Comparison of ENCODE assay signal across 9 mouse cellular contexts in genomic region chr15:101046527-101047193, GRCm38 (mm10). TPM values are rescaled to one million over a fixed set of nuclear protein-coding genes. Genes with fewer than 3 reads are reported as not detected.
DNase-seq lines count a peak whose midpoint lies in the region; ATAC-seq and TF ChIP-seq lines count a peak whose summit lies in the region.
"Had no signal": no experiment of that assay in that cellular context is flagged by ENCODE, and none has a peak within 500 bp of the region (broad histone marks: within the 10 kb centered on the region; RNA-seq: fewer than 3 reads in every experiment).

No protein-coding gene starts in this region.

- TF ChIP-seq CTCF in Patski (IDR thresholded peaks at IDR 0.05) = no peak
- no peak for TF ChIP-seq CTCF in olfactory bulb, adult 2 months (IDR thresholded peaks at IDR 0.05; ENCODE audit: insufficient read depth, low read depth, low read length)

- no peak for TF ChIP-seq POLR2A in olfactory bulb, adult 2 months (IDR thresholded peaks at IDR 0.05; ENCODE audit: insufficient read depth, low read depth, low read length)

- H3K36me3 ChIP-seq in hindbrain, embryonic 15.5 days = no peaks in the 10 kb centered on the region
- H3K36me3 ChIP-seq in liver, embryonic 13.5 days = no peaks in the 10 kb centered on the region

- no peak overlapping the region for H3K27ac ChIP-seq in hindbrain, embryonic 15.5 days (replicated peaks)
- H3K27ac ChIP-seq in liver, embryonic 13.5 days = no peak overlapping the region
- H3K27ac ChIP-seq in olfactory bulb, adult 2 months (ENCODE audit: insufficient read depth, low read depth, low read length) = no peak overlapping the region

- POLR2A ChIA-PET in Patski (lab: Charles Lee) = no interaction called here

- H3K9ac ChIP-seq in hindbrain, embryonic 15.5 days = peak overlapping the region; percentile 52
- no peak overlapping the region for H3K9ac ChIP-seq in liver, embryonic 13.5 days

- H3K4me1 ChIP-seq in hindbrain, embryonic 15.5 days (replicated peaks) = peaks cover 19% of the 10 kb centered on the region
- H3K4me1 ChIP-seq in liver, embryonic 13.5 days (replicated peaks) = no peaks in the 10 kb centered on the region
- peaks cover 15% of the 10 kb centered on the region for H3K4me1 ChIP-seq in olfactory bulb, adult 2 months (ENCODE audit: control insufficient read depth, insufficient read depth, low read length)

- CTCF ChIA-PET in Patski (lab: Charles Lee) = no interaction called here

- H3K27me3 ChIP-seq in Patski = no peaks in the 10 kb centered on the region
- peaks cover 54% of the 10 kb centered on the region for H3K27me3 ChIP-seq in hindbrain, embryonic 15.5 days
- H3K27me3 ChIP-seq in liver, embryonic 13.5 days = peaks cover 97% of the 10 kb centered on the region

- in situ Hi-C loops in Patski (cut with MboI; ENCODE audit: low pct_unique_long_range_greater_than_20kb) = no loop called here

- WGBS in hindbrain, embryonic 15.5 days = under 1% methylated on average over 74 of the region's 77 CpGs
- WGBS in liver, embryonic 13.5 days (ENCODE audit: insufficient replicate concordance) = under 1% methylated on average over 67 of the region's 77 CpGs
- 1% methylated on average over 74 of the region's 77 CpGs for WGBS in olfactory bulb, adult 2 months

- H3K9me3 ChIP-seq in hindbrain, embryonic 15.5 days = no peaks in the 10 kb centered on the region
- no peaks in the 10 kb centered on the region for H3K9me3 ChIP-seq in liver, embryonic 13.5 days (replicated peaks)

- peak overlapping the region; percentile 42 for H3K4me3 ChIP-seq in hindbrain, embryonic 15.5 days
- peak overlapping the region; percentile 40 for H3K4me3 ChIP-seq in liver, embryonic 13.5 days (replicated peaks)
- H3K4me3 ChIP-seq in olfactory bulb, adult 2 months (ENCODE audit: insufficient read depth, low read depth, low read length) = peak overlapping the region; percentile 43
- H3K4me3 ChIP-seq: myocyte had no signal

- peak; percentile 75 for DNase-seq in adrenal gland, adult 2 months
- DNase-seq in adrenal gland, postnatal 4 days (ENCODE audit: low spot score in 2 of 2) = no peak
- DNase-seq in Patski (ENCODE audit: low read depth, low spot score) = no peak
- DNase-seq in liver, embryonic 13.5 days = no peak
- no peak for DNase-seq in thymus, postnatal 25 days

- peak; percentile 22 for ATAC-seq in Patski
- ATAC-seq in frontal cortex, adult (ENCODE audit: low TSS enrichment) = peak; percentile 56
- ATAC-seq in hindbrain, embryonic 15.5 days (ENCODE audit: low FRiP score, low read depth) = peak; percentile 57; the same call in 1 of the 2 replicates
- ATAC-seq in liver, embryonic 13.5 days (ENCODE audit: low read depth) = no peak

- H3K4me2 ChIP-seq in hindbrain, embryonic 15.5 days = peak overlapping the region; percentile 81
- H3K4me2 ChIP-seq in liver, embryonic 13.5 days = peak overlapping the region; percentile 62

RNA-seq across cellular contexts. Expression of gene Gm47841, which starts 0.5 kb away (rescaled TPM):
- under 1 TPM; 0.37 to 0.45 TPM for total RNA-seq in adrenal gland, adult 2 months (2021)
- polyA plus RNA-seq in adrenal gland, adult 2 months (2012; rRNA removed) = 0.37 TPM in 1 of 2 replicates, not detected in the other
- under 1 TPM; 0.67 to 0.68 TPM for total RNA-seq in adrenal gland, postnatal 4 days (2021)
- polyA plus RNA-seq in Patski (2021) = 0.08 TPM
- polyA plus RNA-seq in hindbrain, embryonic 15.5 days (2015; fragmentation: Nextera tagmentation; extraction: Ambion mirVana) = not detected in 2 replicates
- not detected in 2 replicates for polyA plus RNA-seq in liver, embryonic 13.5 days (2015; fragmentation: Nextera tagmentation; extraction: Ambion mirVana)
- not detected in 2 replicates for polyA plus RNA-seq in olfactory bulb, adult 2 months (2012; ENCODE audit: insufficient read depth, insufficient read length, low replicate concordance, missing spikeins)
- polyA plus RNA-seq: myocyte had no signal

RNA-seq across cellular contexts. Expression of gene Fignl2, which starts 31.7 kb away (rescaled TPM):
- total RNA-seq in adrenal gland, adult 2 months (2021) = 1 to 10 TPM; 6.3 to 8.7 TPM
- 11.8 and 16.1 TPM in 2 replicates for polyA plus RNA-seq in adrenal gland, adult 2 months (2012; rRNA removed)
- total RNA-seq in adrenal gland, postnatal 4 days (2021) = 10 to 100 TPM; 13.5 to 13.8 TPM
- 5.7 TPM for polyA plus RNA-seq in Patski (2021)
- polyA plus RNA-seq in hindbrain, embryonic 15.5 days (2015; fragmentation: Nextera tagmentation; extraction: Ambion mirVana) = 0.09 and 0.10 TPM in 2 replicates
- polyA plus RNA-seq in liver, embryonic 13.5 days (2015; fragmentation: Nextera tagmentation; extraction: Ambion mirVana) = 0.13 and 0.17 TPM in 2 replicates
- not detected in 2 replicates for polyA plus RNA-seq in olfactory bulb, adult 2 months (2012; ENCODE audit: insufficient read depth, insufficient read length, low replicate concordance, missing spikeins)
